In genomic region chr12:53895909-53896308, GRCm38 (mm10) we compare ENCODE assay signal across 22 mouse cellular contexts.
A peak's percentile ranks its signal among the peaks of the same experiment; 100 is the strongest.
DNase-seq lines count a peak whose midpoint lies in the region; ATAC-seq and TF ChIP-seq lines count a peak whose summit lies in the region.
"Had no signal": no experiment of that assay in that cellular context is flagged by ENCODE, and none has a peak within 500 bp of the region (broad histone marks: within the 10 kb centered on the region; RNA-seq: fewer than 3 reads in every experiment).

No protein-coding gene starts in this region.

- H3K4me1 ChIP-seq in lung, postnatal 0 days (ENCODE audit: insufficient read depth, low read depth, low read length) = no peaks in the 10 kb centered on the region
- no peaks in the 10 kb centered on the region for H3K4me1 ChIP-seq in lung, adult 2 months (ENCODE audit: control insufficient read depth, insufficient read depth, low read length)
- no peaks in the 10 kb centered on the region for H3K4me1 ChIP-seq in embryonic facial prominence, embryonic 10.5 days
- H3K4me1 ChIP-seq: embryonic facial prominence, embryonic 13.5 days; embryonic facial prominence, embryonic 15.5 days; forebrain, embryonic 12.5 days had no signal

- peak; percentile 62 for ATAC-seq in lung, postnatal 0 days
- ATAC-seq: activated CD4-positive, CD25-positive, alpha-beta regulatory T cell, adult 4 months; forebrain, embryonic 14.5 days; forebrain, embryonic 16.5 days; Patski had no signal

- peak; percentile 48 for DNase-seq in lung, postnatal 0 days (ENCODE audit: low spot score)
- DNase-seq in lung, adult 2 months = no peak
- peak; percentile 30 for DNase-seq in lung, postnatal 36 days
- DNase-seq in lung, postnatal 4 days = no peak
- no peak for DNase-seq in embryonic facial prominence, embryonic 10.5 days (ENCODE audit: low spot score)
- DNase-seq: adrenal gland, adult 8-10 months; adrenal gland, postnatal 14 days; adrenal gland, postnatal 36 days; cerebellum, adult 11-12 months; cerebellum, adult 2 months; cerebellum, adult 9-10 months; cerebellum, postnatal 10 days; cerebellum, postnatal 25 days had no signal

- no peak overlapping the region for H3K4me3 ChIP-seq in lung, postnatal 0 days (ENCODE audit: low read depth, low read length)
- H3K4me3 ChIP-seq in lung, adult 2 months (replicated peaks; ENCODE audit: extremely low read depth, low read depth, low read length) = no peak overlapping the region
- no peak overlapping the region for H3K4me3 ChIP-seq in embryonic facial prominence, embryonic 10.5 days
- H3K4me3 ChIP-seq: embryonic facial prominence, embryonic 13.5 days; embryonic facial prominence, embryonic 15.5 days; erythroblast, embryonic 14.5 days; forebrain, embryonic 10.5 days; forebrain, embryonic 12.5 days had no signal

- no peak overlapping the region for H3K27ac ChIP-seq in lung, postnatal 0 days (ENCODE audit: low read length)
- no peak overlapping the region for H3K27ac ChIP-seq in embryonic facial prominence, embryonic 10.5 days (replicated peaks)
- H3K27ac ChIP-seq: embryonic facial prominence, embryonic 13.5 days; embryonic facial prominence, embryonic 15.5 days; forebrain, embryonic 10.5 days; forebrain, embryonic 12.5 days had no signal

- no peak overlapping the region for H3K4me2 ChIP-seq in lung, postnatal 0 days (replicated peaks; ENCODE audit: low read depth, low read length)
- H3K4me2 ChIP-seq: embryonic facial prominence, embryonic 13.5 days; embryonic facial prominence, embryonic 15.5 days; forebrain, embryonic 12.5 days had no signal

- no peak for TF ChIP-seq POLR2A in lung, adult 2 months (IDR thresholded peaks at IDR 0.05; ENCODE audit: borderline replicate concordance, extremely low read depth, low read depth, low read length)

- peak; percentile 78 for TF ChIP-seq EP300 in lung, postnatal 0 days (IDR thresholded peaks at IDR 0.05)

- H3K9ac ChIP-seq in lung, postnatal 0 days (replicated peaks; ENCODE audit: low read depth) = no peak overlapping the region
- H3K9ac ChIP-seq: embryonic facial prominence, embryonic 13.5 days; embryonic facial prominence, embryonic 15.5 days; forebrain, embryonic 12.5 days had no signal

- WGBS in lung, postnatal 0 days = 46% methylated on average over 5 of the region's 5 CpGs
- 44% methylated on average over 5 of the region's 5 CpGs for WGBS in lung, adult 2 months
- 95% methylated on average over 5 of the region's 5 CpGs for WGBS in embryonic facial prominence, embryonic 10.5 days

- no peaks in the 10 kb centered on the region for H3K36me3 ChIP-seq in lung, postnatal 0 days (ENCODE audit: insufficient read depth, low read length)
- H3K36me3 ChIP-seq in embryonic facial prominence, embryonic 10.5 days (replicated peaks) = no peaks in the 10 kb centered on the region
- H3K36me3 ChIP-seq: embryonic facial prominence, embryonic 13.5 days; embryonic facial prominence, embryonic 15.5 days; forebrain, embryonic 10.5 days; forebrain, embryonic 12.5 days had no signal

- H3K27me3 ChIP-seq in lung, postnatal 0 days (replicated peaks; ENCODE audit: insufficient read depth, low read length) = no peaks in the 10 kb centered on the region
- no peaks in the 10 kb centered on the region for H3K27me3 ChIP-seq in embryonic facial prominence, embryonic 10.5 days (replicated peaks; ENCODE audit: low read depth, poor library complexity, severe bottlenecking)
- H3K27me3 ChIP-seq: embryonic facial prominence, embryonic 13.5 days; embryonic facial prominence, embryonic 15.5 days; forebrain, embryonic 12.5 days; Patski had no signal

- TF ChIP-seq CTCF in lung, postnatal 0 days (IDR thresholded peaks at IDR 0.05) = no peak
- no peak for TF ChIP-seq CTCF in lung, adult 2 months (IDR thresholded peaks at IDR 0.05; ENCODE audit: insufficient read depth, low read length)

- H3K9me3 ChIP-seq in lung, postnatal 0 days (ENCODE audit: low read length) = no peaks in the 10 kb centered on the region
- H3K9me3 ChIP-seq in embryonic facial prominence, embryonic 10.5 days = no peaks in the 10 kb centered on the region
- H3K9me3 ChIP-seq: embryonic facial prominence, embryonic 13.5 days; embryonic facial prominence, embryonic 15.5 days; forebrain, embryonic 10.5 days; forebrain, embryonic 12.5 days had no signal

Comparison
In these comparisons a context has a peak if more than half of its experiments do, and no peak if none do; other contexts are left out.
1. DNase-seq: peak in lung, postnatal 0 days (single experiment) and lung, postnatal 36 days (single experiment); none in lung, adult 2 months (single experiment), lung, postnatal 4 days (0 of 2) and embryonic facial prominence, embryonic 10.5 days (single experiment).